Mouse (Mus musculus) lung, postnatal 0 days (tissue): ENCODE measurements around the gene Mphosph9.

Experiments
- CTCF ChIP-seq: IDR thresholded peaks from 2 replicates; pipeline ENCODE4 v1.5.1; 2016; ENCODE audit warnings: antibody characterized with exemption, mild to moderate bottlenecking
- EP300 ChIP-seq: IDR thresholded peaks from 2 replicates; pipeline ENCODE4 v1.6.1; 2016; ENCODE audit warnings: antibody characterized with exemption, mild to moderate bottlenecking, control low read depth

GRCm38 (mm10) chr5:124352141-124352920 lies 24.6 kb upstream of the Mphosph9 start:
- TF ChIP-seq CTCF (peak; percentile 35), EP300 (no peak)
